Mouse (Mus musculus) neutrophil, adult 5-6 weeks (primary cell): ENCODE measurements around the gene Pam16. TPM values are rescaled to one million over a fixed set of nuclear protein-coding genes. Genes with fewer than 3 reads are reported as not detected.

Experiments used
- ATAC-seq: fragments of 151-379, 151-347 bp; 2 replicates; pipeline ENCODE4 v1.8.0; 2017; ENCODE audit warnings: mild to moderate bottlenecking, moderate TSS enrichment; ENCODE audit not compliant: insufficient number of reproducible peaks, poor library complexity, low FRiP score, severe bottlenecking; ENCODE audit errors: extremely low read depth
- total RNA-seq: library from RNA; stranded (forward); fragments of 200-1000 nt; gene quantifications from 2 replicates; pipeline ENCODE4 v1.2.3, GENCODE M21; 2017

Gene Pam16
- total RNA-seq, result 14.2 and 15.4 TPM in 2 replicates

DNA sequence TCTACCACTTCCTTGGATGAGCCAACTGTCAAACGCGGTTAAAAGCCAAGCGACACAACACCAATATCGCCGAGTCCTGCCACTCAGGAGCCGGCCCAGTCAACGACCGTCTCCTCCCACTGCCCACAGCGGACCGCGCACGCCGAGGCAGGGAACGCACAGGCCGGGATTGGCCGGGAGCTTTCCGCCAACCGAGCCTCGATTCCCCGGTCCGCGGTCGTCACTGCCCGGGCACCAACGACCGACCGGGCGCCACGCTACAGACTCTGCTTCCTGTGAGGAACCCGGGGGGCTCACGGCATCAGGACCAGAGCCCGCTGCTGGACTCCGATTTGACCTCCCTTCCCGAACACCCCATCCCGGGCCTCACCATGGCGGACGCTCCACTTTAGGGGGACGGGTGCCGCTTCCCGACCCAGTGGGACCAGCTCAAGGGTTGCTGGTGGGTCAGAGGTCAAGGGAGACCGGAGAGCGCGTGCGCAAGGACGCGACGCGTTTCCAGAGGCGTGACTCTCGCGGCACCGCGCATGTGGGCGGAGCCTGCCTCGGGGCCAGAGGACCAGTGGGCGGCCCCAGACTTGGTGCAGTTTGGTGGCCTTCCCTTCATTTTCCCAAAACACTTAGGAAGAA, at the start of gene Pam16:
Gene Pam16 (minus strand): TSS at position 508 of the 630 bp plus-strand sequence.
- ATAC-seq, result peak; percentile 79

DNA sequence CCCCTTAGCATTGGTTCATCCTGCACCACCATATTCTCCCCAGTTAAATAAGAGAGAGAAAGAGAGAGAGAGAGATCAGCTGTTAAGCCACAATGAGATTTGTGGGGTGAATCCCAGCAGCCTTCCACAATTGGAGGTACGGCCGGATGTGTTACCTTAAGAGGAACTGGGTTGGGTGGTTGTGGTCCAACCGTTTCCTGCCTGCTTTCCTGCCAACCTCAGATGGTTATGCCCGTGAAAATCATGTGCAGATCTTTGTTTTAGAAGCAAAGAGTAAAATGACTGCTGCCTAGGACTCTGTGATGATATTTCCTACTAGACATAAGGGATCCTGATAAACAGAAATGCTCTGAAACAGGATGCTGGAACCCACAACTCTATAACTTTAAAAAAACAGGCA, 49.3 kb upstream of the Pam16 start:
- ATAC-seq, result peak; percentile 79

- no peak for ATAC-seq
Measured at GRCm38 (mm10) chr16:4670317-4670716, 45.5 kb upstream of the Pam16 start.

GRCm38 (mm10) chr16:4667190-4667808, 42.5 kb upstream of the Pam16 start:
- peak; percentile 84 for ATAC-seq

- ATAC-seq, result no peak
Measured at GRCm38 (mm10) chr16:4665726-4666125, 40.9 kb upstream of the Pam16 start.

DNA sequence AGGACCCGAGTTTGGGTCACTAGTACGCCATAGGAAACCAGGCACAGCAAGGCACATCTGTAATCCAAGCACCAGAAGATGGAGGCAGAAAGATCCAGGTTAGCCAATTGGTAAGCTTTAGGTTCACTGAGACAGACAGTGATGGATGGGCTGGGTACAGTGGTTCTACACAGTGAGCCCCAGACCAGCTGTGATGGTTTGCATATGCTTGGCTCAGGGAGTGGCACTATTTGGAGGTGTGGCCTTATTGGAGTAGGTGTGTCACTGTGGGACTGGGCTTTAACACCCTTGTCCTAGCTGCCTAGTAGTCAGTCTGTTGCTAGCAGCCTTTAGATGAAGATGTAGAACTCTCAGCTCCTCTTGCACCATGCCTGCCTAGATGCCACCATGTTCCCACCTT, 39.0 kb upstream of the Pam16 start:
- no peak for ATAC-seq

DNA sequence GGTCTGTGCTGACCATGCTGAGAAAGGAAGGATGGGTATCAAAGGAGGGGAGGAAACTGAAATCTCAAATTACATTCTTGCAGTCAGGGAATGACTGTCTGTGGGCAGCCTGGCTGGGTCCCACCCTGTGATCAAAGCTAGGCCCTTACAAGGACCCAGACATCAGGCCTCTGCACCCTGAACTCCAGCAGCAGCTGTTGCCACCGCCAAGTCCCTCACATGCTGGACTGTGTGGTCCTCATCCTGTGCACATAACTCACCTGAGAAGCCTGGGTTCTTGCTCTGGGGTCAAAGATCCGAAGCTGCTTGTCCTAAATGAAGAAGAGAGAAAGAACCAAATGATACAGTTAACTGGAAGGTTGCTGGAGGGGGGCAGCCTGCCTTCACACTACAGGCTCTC, 36.8 kb upstream of the Pam16 start:
- ATAC-seq, result no peak

- ATAC-seq, result no peak
Measured at GRCm38 (mm10) chr16:4659326-4659725, 34.5 kb upstream of the Pam16 start.

- no peak for ATAC-seq
Measured at GRCm38 (mm10) chr16:4658781-4659245, 34.0 kb upstream of the Pam16 start.

GRCm38 (mm10) chr16:4656571-4657081, 31.8 kb upstream of the Pam16 start:
- ATAC-seq, result no peak

DNA sequence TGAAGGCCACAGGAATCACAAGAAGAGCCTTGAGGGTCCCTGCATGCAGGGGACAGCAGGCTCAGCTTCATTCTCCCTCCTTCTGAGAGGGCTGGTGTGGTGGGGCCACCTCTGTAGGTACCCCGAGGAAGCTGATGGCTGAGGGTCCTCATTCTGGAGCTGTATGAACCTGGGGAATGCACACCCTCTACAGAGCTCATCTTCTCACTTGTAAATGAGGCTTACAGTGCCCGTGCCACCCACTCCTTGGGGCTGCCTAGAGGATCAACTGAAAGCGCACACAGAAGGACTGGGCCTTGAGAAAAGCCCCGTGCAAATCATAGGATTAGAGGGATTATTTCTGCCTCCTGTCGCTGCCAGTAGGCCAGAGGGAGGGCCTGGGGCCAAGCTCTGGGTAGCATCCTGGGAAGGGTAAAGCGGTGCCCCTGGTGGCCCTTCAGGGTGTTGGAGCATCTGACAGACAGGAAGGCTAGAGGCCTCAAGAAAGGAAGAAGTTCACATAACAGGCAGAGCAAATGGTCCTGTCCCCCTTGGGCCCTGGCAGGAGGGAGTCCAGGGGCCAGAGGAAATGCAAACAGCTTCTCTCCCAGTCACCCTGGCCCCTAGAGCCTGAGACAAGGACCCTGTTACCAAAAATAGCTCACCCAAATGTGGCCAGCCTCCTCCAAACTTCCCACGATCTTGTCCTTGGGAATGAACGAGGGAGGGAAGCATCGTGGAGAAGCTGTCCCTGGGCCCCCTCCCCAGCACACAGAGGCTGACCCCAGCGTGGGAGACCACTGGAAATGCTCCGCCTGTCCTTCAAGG, 31.2 kb upstream of the Pam16 start:
- no peak for ATAC-seq

- ATAC-seq, result no peak
Measured at GRCm38 (mm10) chr16:4655251-4655734, 30.5 kb upstream of the Pam16 start.

- ATAC-seq, result no peak
Measured at GRCm38 (mm10) chr16:4654706-4655105, 29.9 kb upstream of the Pam16 start.

DNA sequence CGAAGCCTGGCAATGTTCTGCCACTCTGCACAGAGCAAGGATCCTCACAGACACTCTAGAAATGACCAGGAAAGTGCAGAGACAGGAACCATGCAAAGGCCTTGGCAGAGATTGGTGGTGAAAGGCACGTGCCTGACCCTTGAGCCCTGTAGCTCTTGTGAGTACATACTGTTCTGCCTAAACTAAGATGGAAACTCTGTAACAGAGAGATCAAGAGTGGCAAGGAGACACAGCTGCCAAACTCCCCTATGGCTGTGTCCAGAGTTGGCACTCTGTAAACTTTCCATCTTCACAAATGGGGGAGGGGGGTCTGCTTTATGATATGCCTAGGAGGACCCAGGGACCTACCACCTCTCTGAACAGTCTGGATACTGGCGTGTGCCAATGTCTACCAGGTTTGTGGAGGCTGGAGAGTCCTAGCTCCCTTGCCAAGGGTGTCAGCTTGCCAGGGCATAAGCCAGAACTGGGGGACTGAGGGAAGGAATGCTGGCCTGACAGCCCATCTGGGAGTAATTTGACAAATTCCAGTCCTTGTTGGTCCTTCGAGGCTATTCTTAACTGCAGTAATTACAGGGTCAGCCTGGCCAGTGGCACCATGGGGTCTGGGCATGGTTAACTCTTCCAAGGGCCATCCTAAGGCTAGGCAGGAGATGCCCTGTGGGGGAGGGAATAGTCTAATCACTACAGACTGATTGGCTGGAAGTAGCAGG, 28.1 kb upstream of the Pam16 start:
- ATAC-seq, result no peak

- no peak for ATAC-seq
Measured at GRCm38 (mm10) chr16:4651624-4652023, 26.8 kb upstream of the Pam16 start.

DNA sequence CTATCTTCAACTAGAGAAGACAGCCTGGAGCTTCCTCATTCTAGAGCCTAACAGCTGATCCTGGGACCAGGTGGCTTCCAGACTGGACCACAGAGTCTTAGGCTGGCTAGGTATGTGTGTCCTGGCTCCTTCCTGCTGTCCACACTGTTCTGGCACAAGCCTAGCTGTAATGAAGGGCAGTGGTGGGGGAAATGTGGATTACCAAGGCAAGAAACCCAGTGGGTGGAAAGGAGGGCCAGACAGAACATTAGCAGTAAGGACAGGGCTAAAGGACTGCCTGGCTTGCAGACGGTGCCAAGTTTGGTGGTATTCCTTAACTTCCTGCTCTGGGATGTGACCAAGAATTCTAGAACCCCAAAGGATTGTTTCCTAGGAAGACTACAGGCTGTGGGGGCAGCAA, 26.3 kb upstream of the Pam16 start:
- ATAC-seq, result no peak

GRCm38 (mm10) chr16:4650161-4650560, 25.4 kb upstream of the Pam16 start:
- no peak for ATAC-seq

GRCm38 (mm10) chr16:4649692-4650091, 24.9 kb upstream of the Pam16 start:
- ATAC-seq, result no peak

GRCm38 (mm10) chr16:4649211-4649610, 24.4 kb upstream of the Pam16 start:
- no peak for ATAC-seq
